Mouse (Mus musculus) E14TG2a.4 (cell line): ENCODE results near the gene Cbl.

Experiments
- CTCF ChIP-seq: conservative IDR thresholded peaks from 2 replicates; pipeline ENCODE4 v1.5.1; 2014; ENCODE audit warnings: low read length
- NANOG ChIP-seq: IDR thresholded peaks from 2 replicates; pipeline ENCODE4 v1.6.1; 2014; ENCODE audit warnings: borderline replicate concordance, low read length, mixed read lengths

- TF ChIP-seq CTCF, result no peak
- TF ChIP-seq NANOG, result no peak
Measured at GRCm38 (mm10) chr9:44106596-44106995, 127.3 kb downstream of the Cbl start.
